Comparison of ENCODE assay signal across 8 mouse cellular contexts in genomic region chr6:54718779-54719685, GRCm38 (mm10). TPM values are rescaled to one million over a fixed set of nuclear protein-coding genes. Genes with fewer than 3 reads are reported as not detected.
DNase-seq lines count a peak whose midpoint lies in the region; ATAC-seq lines count a peak whose summit lies in the region.

No protein-coding gene starts in this region.

- no peak overlapping the region for H3K27ac ChIP-seq in hindbrain, embryonic 12.5 days
- no peak overlapping the region for H3K27ac ChIP-seq in hindbrain, embryonic 14.5 days
- H3K27ac ChIP-seq in liver, embryonic 13.5 days, result peak overlapping the region; percentile 9; the same call in 1 of the 2 replicates

- no peaks in the 10 kb centered on the region for H3K27me3 ChIP-seq in hindbrain, embryonic 12.5 days
- 0 out of 2 replicates have a peak, but pooled peaks cover 5% of the 10 kb centered on the region for H3K27me3 ChIP-seq in hindbrain, embryonic 14.5 days (ENCODE audit: control insufficient read depth, insufficient read depth, low read length)
- H3K27me3 ChIP-seq in liver, embryonic 13.5 days, result no peaks in the 10 kb centered on the region

- no peak overlapping the region for H3K9ac ChIP-seq in hindbrain, embryonic 12.5 days
- H3K9ac ChIP-seq in hindbrain, embryonic 14.5 days, result no peak overlapping the region
- no peak overlapping the region for H3K9ac ChIP-seq in liver, embryonic 13.5 days

- no peak for DNase-seq in hindbrain, embryonic 14.5 days (ENCODE audit: low spot score)
- DNase-seq in A20 (ENCODE audit: low read depth, low spot score) (peak; percentile 49), R1 (ENCODE audit: low read depth, low spot score) (peak; percentile 22)
- no peak for DNase-seq in liver, embryonic 13.5 days
- DNase-seq in gastrocnemius, postnatal 4 days (ENCODE audit: low spot score in 2 of 2), result no peak
- DNase-seq in gastrocnemius, postnatal 25 days, result no peak
- no peak for DNase-seq in lung, postnatal 4 days

- H3K4me3 ChIP-seq in hindbrain, embryonic 12.5 days, result no peak overlapping the region
- no peak overlapping the region for H3K4me3 ChIP-seq in hindbrain, embryonic 14.5 days (replicated peaks; ENCODE audit: low read length)
- no peak overlapping the region for H3K4me3 ChIP-seq in liver, embryonic 13.5 days (replicated peaks)

- WGBS in hindbrain, embryonic 12.5 days, result 80% methylated on average over 15 of the region's 15 CpGs
- WGBS in hindbrain, embryonic 14.5 days, result 84% methylated on average over 15 of the region's 15 CpGs
- 19% methylated on average over 15 of the region's 15 CpGs for WGBS in liver, embryonic 13.5 days (ENCODE audit: insufficient replicate concordance)

- no peak overlapping the region for H3K4me2 ChIP-seq in hindbrain, embryonic 12.5 days (replicated peaks)
- H3K4me2 ChIP-seq in hindbrain, embryonic 14.5 days (replicated peaks), result no peak overlapping the region
- peak overlapping the region; percentile 2; the same call in 1 of the 2 replicates for H3K4me2 ChIP-seq in liver, embryonic 13.5 days

- ATAC-seq in hindbrain, embryonic 12.5 days (ENCODE audit: low FRiP score), result 0 out of 2 replicates have a peak, but pooled peaks have one; percentile 13
- ATAC-seq in hindbrain, embryonic 14.5 days (ENCODE audit: low FRiP score), result no peak; the same call in 1 of the 2 replicates
- ATAC-seq in liver, embryonic 13.5 days (ENCODE audit: low read depth), result peak; percentile 69

- H3K4me1 ChIP-seq in hindbrain, embryonic 12.5 days, result peaks cover 9% of the 10 kb centered on the region
- H3K4me1 ChIP-seq in hindbrain, embryonic 14.5 days (replicated peaks; ENCODE audit: control insufficient read depth, insufficient read depth, low read length), result peaks cover 8% of the 10 kb centered on the region; the same call in 1 of the 2 replicates
- peaks cover 31% of the 10 kb centered on the region for H3K4me1 ChIP-seq in liver, embryonic 13.5 days (replicated peaks)

- H3K9me3 ChIP-seq in hindbrain, embryonic 12.5 days (replicated peaks), result no peaks in the 10 kb centered on the region
- H3K9me3 ChIP-seq in hindbrain, embryonic 14.5 days (ENCODE audit: control insufficient read depth, low read length), result no peaks in the 10 kb centered on the region
- H3K9me3 ChIP-seq in liver, embryonic 13.5 days (replicated peaks), result no peaks in the 10 kb centered on the region

- H3K36me3 ChIP-seq in hindbrain, embryonic 12.5 days, result no peaks in the 10 kb centered on the region
- H3K36me3 ChIP-seq in hindbrain, embryonic 14.5 days (replicated peaks; ENCODE audit: control insufficient read depth, insufficient read depth), result no peaks in the 10 kb centered on the region
- no peaks in the 10 kb centered on the region for H3K36me3 ChIP-seq in liver, embryonic 13.5 days

RNA-seq across cellular contexts. Expression of gene Mturn, which starts 37.6 kb away (rescaled TPM):
- 54.5 and 59.9 TPM in 2 replicates for polyA plus RNA-seq in hindbrain, embryonic 12.5 days (2016; fragmentation: Nextera tagmentation; extraction: Ambion mirVana)
- 101 and 123 TPM in 2 replicates for polyA plus RNA-seq in hindbrain, embryonic 14.5 days (2014; fragmentation: Nextera tagmentation; extraction: Ambion mirVana)
- polyA plus RNA-seq in liver, embryonic 13.5 days (2015; fragmentation: Nextera tagmentation; extraction: Ambion mirVana), result 0.88 and 1.2 TPM in 2 replicates
- 10 to 100 TPM in 1 of 2 experiments, 1 to 10 TPM in 1; 9.7 to 12.9 TPM for total RNA-seq in gastrocnemius, postnatal 4 days (2021)
- 1 to 10 TPM; 6.0 to 6.6 TPM for total RNA-seq in gastrocnemius, postnatal 25 days (2021)

Comparison
In these comparisons a context has a peak if more than half of its experiments do, and no peak if none do; other contexts are left out.
1. DNase-seq: peak in A20 (single experiment) and R1 (single experiment); none in hindbrain, embryonic 14.5 days (single experiment), liver, embryonic 13.5 days (single experiment), gastrocnemius, postnatal 4 days (0 of 2), gastrocnemius, postnatal 25 days (single experiment) and lung, postnatal 4 days (0 of 2).
2. RNA of gene Mturn, which starts 37.6 kb away (polyA plus RNA-seq): 101 to 123 TPM in hindbrain, embryonic 14.5 days and 54.5 to 59.9 TPM in hindbrain, embryonic 12.5 days; 0.88 to 1.2 TPM in liver, embryonic 13.5 days; every median in the first group is over 10 times any median in the second.